In the genomic region with DNA sequence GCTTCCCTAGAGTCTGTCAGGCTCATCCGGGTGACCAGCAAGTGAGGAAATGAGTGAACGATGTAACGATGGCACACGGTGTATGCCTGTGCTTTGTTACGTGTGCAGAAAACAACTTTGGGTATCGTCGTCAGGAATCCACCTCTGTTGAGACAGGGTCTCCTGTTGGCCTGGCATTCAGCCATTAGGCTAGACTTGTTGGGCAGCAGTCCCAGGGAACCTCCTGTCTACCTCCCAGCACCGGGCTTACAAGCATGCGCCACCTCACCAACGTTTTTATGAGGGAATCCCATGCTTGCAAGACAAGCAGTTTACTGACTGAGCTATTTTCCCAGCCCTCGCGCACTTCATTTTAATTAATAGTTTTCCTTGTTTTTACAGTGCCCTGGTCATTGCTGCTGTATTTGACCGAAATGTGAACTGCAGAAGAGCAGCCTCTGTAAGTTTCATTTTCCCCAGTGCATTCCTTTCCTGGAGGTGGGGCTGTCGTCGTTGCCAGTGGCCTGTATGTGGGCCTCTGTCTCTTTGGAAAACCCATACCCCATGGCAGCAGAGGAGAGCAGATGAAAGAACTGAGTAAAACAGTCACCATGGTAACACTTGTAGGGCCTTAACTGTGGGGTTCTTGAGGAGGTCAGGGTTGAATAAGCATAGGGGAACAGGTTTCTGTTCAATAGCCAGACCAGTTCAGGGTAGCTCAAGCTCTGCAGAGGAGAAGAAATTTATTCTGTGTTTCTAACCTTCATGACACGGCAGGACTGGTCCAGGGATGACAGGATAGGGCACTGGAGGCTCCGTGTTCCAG, we compare ENCODE assay signal across 8 mouse cellular contexts. TPM values are rescaled to one million over a fixed set of nuclear protein-coding genes. Genes with fewer than 3 reads are reported as not detected.
A peak's percentile ranks its signal among the peaks of the same experiment; 100 is the strongest.
DNase-seq lines count a peak whose midpoint lies in the region; ATAC-seq and TF ChIP-seq lines count a peak whose summit lies in the region.

No protein-coding gene starts in this region.

- peak; percentile 62 for ATAC-seq in forebrain, embryonic 16.5 days
- ATAC-seq in liver, embryonic 16.5 days (ENCODE audit: low read depth) = no peak

- peak; percentile 78 for DNase-seq in heart, adult 11 months
- no peak for DNase-seq in heart, adult 2 months
- peak; percentile 21 for DNase-seq in A20 (ENCODE audit: low read depth, low spot score)
- no peak for DNase-seq in gastrocnemius, postnatal 4 days (ENCODE audit: low spot score in 2 of 2)
- no peak for DNase-seq in layer of hippocampus, postnatal 36 days
- DNase-seq in spleen, postnatal 14 days (ENCODE audit: low spot score in 2 of 2) = no peak

- no peak for TF ChIP-seq EP300 in heart, adult 2 months (IDR thresholded peaks at IDR 0.05; ENCODE audit: insufficient read depth, low read depth, low read length)

- TF ChIP-seq CTCF in heart, adult 2 months (IDR thresholded peaks at IDR 0.05) = no peak

- 64% methylated on average over 17 of the region's 17 CpGs for WGBS in heart, adult 2 months
- 31% methylated on average over 17 of the region's 17 CpGs for WGBS in forebrain, embryonic 16.5 days
- 81% methylated on average over 17 of the region's 17 CpGs for WGBS in liver, embryonic 16.5 days (ENCODE audit: insufficient replicate concordance)

- no peaks in the 10 kb centered on the region for H3K36me3 ChIP-seq in heart, adult 2 months (ENCODE audit: control insufficient read depth, insufficient read depth, low read length)
- no peaks in the 10 kb centered on the region for H3K36me3 ChIP-seq in forebrain, embryonic 16.5 days (ENCODE audit: control insufficient read depth, insufficient read depth)
- peaks cover 3% of the 10 kb centered on the region; the same call in 1 of the 2 replicates for H3K36me3 ChIP-seq in liver, embryonic 16.5 days (ENCODE audit: control insufficient read depth, insufficient read depth)

- no peak overlapping the region for H3K4me3 ChIP-seq in heart, adult 2 months
- H3K4me3 ChIP-seq in forebrain, embryonic 16.5 days (replicated peaks; ENCODE audit: low read length) = no peak overlapping the region
- no peak overlapping the region for H3K4me3 ChIP-seq in liver, embryonic 16.5 days (ENCODE audit: low read depth, low read length)

- no peak overlapping the region for H3K4me2 ChIP-seq in forebrain, embryonic 16.5 days (ENCODE audit: low read length)
- no peak overlapping the region; the same call in 1 of the 2 replicates for H3K4me2 ChIP-seq in liver, embryonic 16.5 days (ENCODE audit: low read depth, low read length)

- no peak for TF ChIP-seq POLR2A in heart, adult 2 months (IDR thresholded peaks at IDR 0.05; ENCODE audit: insufficient read depth, low read depth, low read length)

- H3K27ac ChIP-seq in heart, adult 2 months = no peak overlapping the region
- H3K27ac ChIP-seq in forebrain, embryonic 16.5 days (ENCODE audit: low read length) = peak overlapping the region; percentile 51; the same call in 1 of the 2 replicates
- peak overlapping the region; percentile 96 for H3K27ac ChIP-seq in liver, embryonic 16.5 days (ENCODE audit: low read length)

- intact Hi-C loops in heart, adult 2 months (cut with DNase I) = no loop called here

- H3K79me2 ChIP-seq in heart, adult 2 months (replicated peaks; ENCODE audit: control insufficient read depth, insufficient read depth, low read length) = no peaks in the 10 kb centered on the region

- H3K9me3 ChIP-seq in forebrain, embryonic 16.5 days (ENCODE audit: control insufficient read depth, low read length) = no peaks in the 10 kb centered on the region
- no peaks in the 10 kb centered on the region for H3K9me3 ChIP-seq in liver, embryonic 16.5 days (replicated peaks; ENCODE audit: control insufficient read depth, low read length)

- no peak overlapping the region for H3K9ac ChIP-seq in heart, adult 2 months (ENCODE audit: low read depth, low read length)
- H3K9ac ChIP-seq in forebrain, embryonic 16.5 days (replicated peaks; ENCODE audit: low read depth, low read length) = no peak overlapping the region
- H3K9ac ChIP-seq in liver, embryonic 16.5 days (ENCODE audit: low read depth, low read length) = no peak overlapping the region

- H3K27me3 ChIP-seq in heart, adult 2 months (ENCODE audit: control insufficient read depth, insufficient read depth, low read length) = no peaks in the 10 kb centered on the region
- no peaks in the 10 kb centered on the region for H3K27me3 ChIP-seq in forebrain, embryonic 16.5 days (replicated peaks; ENCODE audit: control insufficient read depth, insufficient read depth, low read length)
- H3K27me3 ChIP-seq in liver, embryonic 16.5 days (ENCODE audit: control insufficient read depth, insufficient read depth, low read depth, low read length) = no peaks in the 10 kb centered on the region

- peaks cover 4% of the 10 kb centered on the region for H3K4me1 ChIP-seq in heart, adult 2 months (ENCODE audit: control insufficient read depth, insufficient read depth, low read length)
- peaks cover 19% of the 10 kb centered on the region for H3K4me1 ChIP-seq in forebrain, embryonic 16.5 days (replicated peaks; ENCODE audit: control insufficient read depth, insufficient read depth, low read length)
- peaks cover 42% of the 10 kb centered on the region for H3K4me1 ChIP-seq in liver, embryonic 16.5 days (ENCODE audit: control insufficient read depth, low read depth, low read length)

RNA-seq across cellular contexts. Expression of a gene that starts 30.9 kb away (rescaled TPM):
- total RNA-seq in heart, adult 2 months (2021) = under 1 TPM; 0.09 to 0.21 TPM
- polyA plus RNA-seq in heart, adult 2 months (2012; rRNA removed) = 0.09 and 0.14 TPM in 2 replicates
- 0.34 and 0.66 TPM in 2 replicates for polyA plus RNA-seq in forebrain, embryonic 16.5 days (2015; fragmentation: Nextera tagmentation; extraction: Ambion mirVana)
- 1.3 and 1.8 TPM in 2 replicates for polyA plus RNA-seq in liver, embryonic 16.5 days (2015; fragmentation: Nextera tagmentation; extraction: Ambion mirVana)
- under 1 TPM in 1 of 2 experiments, not detected in 1; 0.16 TPM for total RNA-seq in gastrocnemius, postnatal 4 days (2021)
- under 1 TPM; 0.27 to 0.30 TPM for total RNA-seq in layer of hippocampus, postnatal 36 days (2021)

Comparison
In these comparisons a context has a peak if more than half of its experiments do, and no peak if none do; other contexts are left out.
1. DNase-seq: peak in heart, adult 11 months (single experiment) and A20 (single experiment); none in heart, adult 2 months (0 of 2), gastrocnemius, postnatal 4 days (0 of 2), layer of hippocampus, postnatal 36 days (0 of 2) and spleen, postnatal 14 days (0 of 2).